Mouse (Mus musculus): ENCODE measurements around the gene Rwdd2a.
"Not testable (repeated sequence)": the region's sequence is repeated elsewhere in the genome, so short reads cannot be mapped to it uniquely, and the experiment has no call there.

The Rwdd2a gene

GRCm38 (mm10) chr9:86572636-86573291, 973 bp downstream of the Rwdd2a start:
- DNase-seq (ENCODE audit: low read depth, low spot score): peak; percentile 89
- no peaks in the 10 kb centered on the region; the same call in 1 of the 2 replicates for H3K36me3 ChIP-seq (ENCODE audit: control insufficient read depth, insufficient read depth, low read length, poor library complexity, severe bottlenecking)
- H3K27me3 ChIP-seq (ENCODE audit: control insufficient read depth, insufficient read depth, low read length, poor library complexity, severe bottlenecking): no peaks in the 10 kb centered on the region

- no peaks in the 10 kb centered on the region; the same call in 1 of the 2 replicates for H3K36me3 ChIP-seq (ENCODE audit: control insufficient read depth, insufficient read depth, low read length, poor library complexity, severe bottlenecking)
- DNase-seq (ENCODE audit: low read depth, low spot score): no peak
- no peaks in the 10 kb centered on the region for H3K27me3 ChIP-seq (ENCODE audit: control insufficient read depth, insufficient read depth, low read length, poor library complexity, severe bottlenecking)
Measured at GRCm38 (mm10) chr9:86573616-86574303, 2.0 kb downstream of the Rwdd2a start.

- Histone ChIP-seq H3K27me3 (ENCODE audit: control insufficient read depth, insufficient read depth, low read length, poor library complexity, severe bottlenecking) (no peaks in the 10 kb centered on the region), H3K36me3 (ENCODE audit: control insufficient read depth, insufficient read depth, low read length, poor library complexity, severe bottlenecking) (no peaks in the 10 kb centered on the region)
- DNase-seq (ENCODE audit: low read depth, low spot score): no peak
Measured at GRCm38 (mm10) chr9:86575178-86575577, 3.4 kb downstream of the Rwdd2a start.

GRCm38 (mm10) chr9:86579657-86580056, 7.9 kb downstream of the Rwdd2a start:
- H3K27me3 ChIP-seq (ENCODE audit: control insufficient read depth, insufficient read depth, low read length, poor library complexity, severe bottlenecking): no peaks in the 10 kb centered on the region
- H3K36me3 ChIP-seq (ENCODE audit: control insufficient read depth, insufficient read depth, low read length, poor library complexity, severe bottlenecking): no peaks in the 10 kb centered on the region
- DNase-seq (ENCODE audit: low read depth, low spot score): peak; percentile 42

- H3K36me3 ChIP-seq (ENCODE audit: control insufficient read depth, insufficient read depth, low read length, poor library complexity, severe bottlenecking): no peaks in the 10 kb centered on the region
- H3K27me3 ChIP-seq (ENCODE audit: control insufficient read depth, insufficient read depth, low read length, poor library complexity, severe bottlenecking): no peaks in the 10 kb centered on the region
- peak; percentile 84 for DNase-seq (ENCODE audit: low read depth, low spot score)
Measured at GRCm38 (mm10) chr9:86583740-86584139, 11.9 kb downstream of the Rwdd2a start.

- DNase-seq (ENCODE audit: low read depth, low spot score): no peak
- Histone ChIP-seq H3K36me3 (ENCODE audit: control insufficient read depth, insufficient read depth, low read length, poor library complexity, severe bottlenecking) (no peaks in the 10 kb centered on the region), H3K27me3 (ENCODE audit: control insufficient read depth, insufficient read depth, low read length, poor library complexity, severe bottlenecking) (no peaks in the 10 kb centered on the region)
Measured at GRCm38 (mm10) chr9:86587019-86587795, 15.4 kb downstream of the Rwdd2a start.

GRCm38 (mm10) chr9:86592676-86593668, 21.2 kb downstream of the Rwdd2a start:
- no peaks in the 10 kb centered on the region for H3K27me3 ChIP-seq (ENCODE audit: control insufficient read depth, insufficient read depth, low read length, poor library complexity, severe bottlenecking)
- peak; percentile 46 for DNase-seq (ENCODE audit: low read depth, low spot score)
- H3K36me3 ChIP-seq (ENCODE audit: control insufficient read depth, insufficient read depth, low read length, poor library complexity, severe bottlenecking): no peaks in the 10 kb centered on the region

- not testable (repeated sequence) for DNase-seq (ENCODE audit: low read depth, low spot score); H3K36me3 ChIP-seq (ENCODE audit: control insufficient read depth, insufficient read depth, low read length, poor library complexity, severe bottlenecking); H3K27me3 ChIP-seq (ENCODE audit: control insufficient read depth, insufficient read depth, low read length, poor library complexity, severe bottlenecking)
Measured at GRCm38 (mm10) chr9:86594357-86594767, 22.6 kb downstream of the Rwdd2a start.

- not testable (repeated sequence) for H3K36me3 ChIP-seq (ENCODE audit: control insufficient read depth, insufficient read depth, low read length, poor library complexity, severe bottlenecking); H3K27me3 ChIP-seq (ENCODE audit: control insufficient read depth, insufficient read depth, low read length, poor library complexity, severe bottlenecking); DNase-seq (ENCODE audit: low read depth, low spot score)
Measured at GRCm38 (mm10) chr9:86596983-86597382, 25.2 kb downstream of the Rwdd2a start.

GRCm38 (mm10) chr9:86599723-86600303, 28.0 kb downstream of the Rwdd2a start:
- DNase-seq (ENCODE audit: low read depth, low spot score): no peak
- H3K27me3 ChIP-seq (ENCODE audit: control insufficient read depth, insufficient read depth, low read length, poor library complexity, severe bottlenecking): no peaks in the 10 kb centered on the region
- H3K36me3 ChIP-seq (ENCODE audit: control insufficient read depth, insufficient read depth, low read length, poor library complexity, severe bottlenecking): no peaks in the 10 kb centered on the region

GRCm38 (mm10) chr9:86605776-86606175, 34.0 kb downstream of the Rwdd2a start:
- no peaks in the 10 kb centered on the region for H3K36me3 ChIP-seq (ENCODE audit: control insufficient read depth, insufficient read depth, low read length, poor library complexity, severe bottlenecking)
- H3K27me3 ChIP-seq (ENCODE audit: control insufficient read depth, insufficient read depth, low read length, poor library complexity, severe bottlenecking): no peaks in the 10 kb centered on the region
- no peak for DNase-seq (ENCODE audit: low read depth, low spot score)

- H3K27me3 ChIP-seq (ENCODE audit: control insufficient read depth, insufficient read depth, low read length, poor library complexity, severe bottlenecking): no peaks in the 10 kb centered on the region
- H3K36me3 ChIP-seq (ENCODE audit: control insufficient read depth, insufficient read depth, low read length, poor library complexity, severe bottlenecking): no peaks in the 10 kb centered on the region
- no peak for DNase-seq (ENCODE audit: low read depth, low spot score)
Measured at GRCm38 (mm10) chr9:86612091-86612490, 40.3 kb downstream of the Rwdd2a start.

- DNase-seq (ENCODE audit: low read depth, low spot score): no peak
- no peaks in the 10 kb centered on the region for H3K27me3 ChIP-seq (ENCODE audit: control insufficient read depth, insufficient read depth, low read length, poor library complexity, severe bottlenecking)
- H3K36me3 ChIP-seq (ENCODE audit: control insufficient read depth, insufficient read depth, low read length, poor library complexity, severe bottlenecking): no peaks in the 10 kb centered on the region
Measured at GRCm38 (mm10) chr9:86615765-86616164, 44.0 kb downstream of the Rwdd2a start.

Measured in splenic B cell, adult 2 months (primary cell).